Mouse (Mus musculus) gastrocnemius, postnatal 14 days (tissue): ENCODE results near the gene Pde4a. TPM values are rescaled to one million over a fixed set of nuclear protein-coding genes. Genes with fewer than 3 reads are reported as not detected.

Experiments
- DNase-seq: peaks from one replicate; pipeline ENCODE4 v3.0.0; 2021; ENCODE audit warnings: mixed read lengths
- intact Hi-C: fragments of 180-260 bp; cut with DNase I; formaldehyde crosslinking; loops from one replicate; pipeline ENCODE4 v1.15.1; 2025; ENCODE audit warnings: low total_unique reads
- total RNA-seq, 2 experiments: library from RNA; stranded (reverse); gene quantifications; 2 replicates each; pipeline ENCODE4 v1.2.3; 2021

The Pde4a gene
- total RNA-seq, 2 experiments from 2014 or later, result 26.1 to 27.1 TPM

GRCm38 (mm10) chr9:21144361-21144760, 21.2 kb upstream of the Pde4a start:
- DNase-seq, result no peak
- intact Hi-C loops, result no loop called here

- DNase-seq, result peak; percentile 37
- intact Hi-C loops, result no loop called here
Observed at GRCm38 (mm10) chr9:21145431-21145830, 20.1 kb upstream of the Pde4a start.

- DNase-seq, result no peak
- intact Hi-C loops, result no loop called here
Observed at GRCm38 (mm10) chr9:21146722-21147121, 18.8 kb upstream of the Pde4a start.

- intact Hi-C loops, result no loop called here
- no peak for DNase-seq
Observed at GRCm38 (mm10) chr9:21148427-21148826, 17.1 kb upstream of the Pde4a start.

- no peak for DNase-seq
- intact Hi-C loops, result no loop called here
Observed at GRCm38 (mm10) chr9:21149077-21149653, 16.3 kb upstream of the Pde4a start.

- intact Hi-C loops, result no loop called here
- DNase-seq, result peak; percentile 93
Observed at GRCm38 (mm10) chr9:21149654-21150419, 15.7 kb upstream of the Pde4a start, which contains the start of gene Cdc37. TSS of gene Cdc37 (minus strand) at chr9:21149982.

GRCm38 (mm10) chr9:21152715-21153114, 12.8 kb upstream of the Pde4a start:
- intact Hi-C loops, result no loop called here
- peak; percentile 32 for DNase-seq

- DNase-seq, result no peak
- intact Hi-C loops, result no loop called here
Observed at GRCm38 (mm10) chr9:21153331-21153730, 12.2 kb upstream of the Pde4a start.

GRCm38 (mm10) chr9:21153833-21154232, 11.7 kb upstream of the Pde4a start:
- intact Hi-C loops, result no loop called here
- DNase-seq, result no peak

GRCm38 (mm10) chr9:21154787-21155186, 10.7 kb upstream of the Pde4a start:
- intact Hi-C loops, result no loop called here
- DNase-seq, result no peak

GRCm38 (mm10) chr9:21161209-21161909, 4.2 kb upstream of the Pde4a start:
- DNase-seq, result peak; percentile 84
- intact Hi-C loops, result no loop called here

GRCm38 (mm10) chr9:21163086-21164050, 2.1 kb upstream of the Pde4a start:
- intact Hi-C loops, result no loop called here
- no peak for DNase-seq

- intact Hi-C loops, result no loop called here
- DNase-seq, result no peak
Observed at GRCm38 (mm10) chr9:21164072-21164471, 1.4 kb upstream of the Pde4a start.

- intact Hi-C loops, result no loop called here
- peak; percentile 58 for DNase-seq
Observed at GRCm38 (mm10) chr9:21165952-21166451, 488 bp downstream of the Pde4a start.

GRCm38 (mm10) chr9:21166516-21166915, 1.0 kb downstream of the Pde4a start:
- intact Hi-C loops, result no loop called here
- no peak for DNase-seq

GRCm38 (mm10) chr9:21167140-21168097, 1.9 kb downstream of the Pde4a start:
- DNase-seq, result no peak
- intact Hi-C loops, result no loop called here

GRCm38 (mm10) chr9:21168161-21169123, 2.9 kb downstream of the Pde4a start:
- DNase-seq, result peak; percentile 74
- intact Hi-C loops, result no loop called here
